Comparison of ENCODE assay signal across 21 mouse cellular contexts in the genomic region with DNA sequence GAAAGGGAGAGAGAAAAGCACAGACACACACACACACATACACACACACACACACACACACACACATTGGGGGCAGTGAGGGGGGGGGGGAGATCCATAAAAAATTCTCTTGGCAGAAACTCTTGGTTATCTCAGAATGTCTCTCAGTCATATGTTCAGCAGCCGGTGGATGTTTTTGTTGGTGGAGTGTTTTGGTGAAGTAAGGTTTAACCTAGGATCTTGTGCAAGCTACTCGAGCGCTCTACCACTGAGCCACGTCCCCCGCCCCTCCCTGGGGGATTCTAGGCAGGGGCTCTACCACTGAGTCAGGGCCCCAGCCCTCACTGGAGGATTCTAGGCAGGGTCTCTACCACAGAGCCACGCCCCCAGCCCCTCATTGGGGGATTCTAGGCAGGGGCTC. TPM values are rescaled to one million over a fixed set of nuclear protein-coding genes. Genes with fewer than 3 reads are reported as not detected.
"Had no signal": no experiment of that assay in that cellular context is flagged by ENCODE, and none has a peak within 500 bp of the region (broad histone marks: within the 10 kb centered on the region; RNA-seq: fewer than 3 reads in every experiment).

No protein-coding gene starts in this region.

- H3K27me3 ChIP-seq: liver, embryonic 12.5 days; midbrain, embryonic 13.5 days; midbrain, embryonic 15.5 days; neural tube, embryonic 13.5 days; neural tube, embryonic 15.5 days; stomach, embryonic 15.5 days had no signal

- H3K9me3 ChIP-seq: liver, embryonic 12.5 days; midbrain, embryonic 10.5 days; midbrain, embryonic 15.5 days; neural tube, embryonic 13.5 days; neural tube, embryonic 15.5 days; stomach, embryonic 15.5 days had no signal

- H3K4me2 ChIP-seq: liver, embryonic 12.5 days; midbrain, embryonic 13.5 days; midbrain, embryonic 15.5 days; neural tube, embryonic 13.5 days; neural tube, embryonic 15.5 days; stomach, embryonic 15.5 days had no signal

- ATAC-seq: liver, embryonic 12.5 days; midbrain, embryonic 13.5 days; midbrain, embryonic 15.5 days had no signal

- DNase-seq: lung, adult 2 months; lung, postnatal 14 days; lung, postnatal 36 days; retina, postnatal 1 day; right cerebral cortex, adult 18-20 months; thymus, adult 2 months; thymus, postnatal 25 days; thymus, postnatal 4 days had no signal

- H3K4me3 ChIP-seq: liver, embryonic 12.5 days; midbrain, embryonic 10.5 days; midbrain, embryonic 13.5 days; midbrain, embryonic 15.5 days; myocyte; neural tube, embryonic 13.5 days; neural tube, embryonic 15.5 days; stomach, embryonic 15.5 days had no signal

- H3K27ac ChIP-seq: liver, embryonic 12.5 days; liver, embryonic 14.5 days; midbrain, embryonic 10.5 days; midbrain, embryonic 13.5 days; midbrain, embryonic 15.5 days; neural tube, embryonic 13.5 days; neural tube, embryonic 15.5 days; stomach, embryonic 15.5 days; stomach, postnatal 0 days had no signal

- H3K9ac ChIP-seq: liver, embryonic 12.5 days; liver, embryonic 14.5 days; midbrain, embryonic 13.5 days; midbrain, embryonic 15.5 days; neural tube, embryonic 13.5 days; neural tube, embryonic 15.5 days; stomach, embryonic 15.5 days had no signal

RNA-seq across cellular contexts. Expression of a gene that starts 23.9 kb away (rescaled TPM):
- polyA plus RNA-seq: liver, embryonic 12.5 days; liver, embryonic 14.5 days; liver, embryonic 16.5 days; neural tube, embryonic 11.5 days; spleen, adult 2 months had no signal
